Mouse (Mus musculus): ENCODE data around the gene Scgb2b3.

The Scgb2b3 gene

GRCm38 (mm10) chr7:31362022-31362560 lies at the start of gene Scgb2b3:
Gene Scgb2b3 (minus strand): TSS chr7:31362072.
- DNase-seq (ENCODE audit: low read depth, low spot score) = no peak

GRCm38 (mm10) chr7:31375292-31375691 lies 13.4 kb upstream of the Scgb2b3 start, which contains the start of gene Scgb1b3:
Gene Scgb1b3 (plus strand): TSS chr7:31375592.
- DNase-seq (ENCODE audit: low read depth, low spot score) = no peak

Data from skeletal muscle tissue, adult 2 months (tissue).